Mouse (Mus musculus): Measurements from ENCODE around the gene Shpk.
A peak's percentile ranks its signal among the peaks of the same experiment; 100 is the strongest.

Gene Shpk

GRCm38 (mm10) chr11:73199230-73199712 is at the start of gene Shpk:
TSS of gene Shpk (plus strand) at chr11:73199460.
- peak; percentile 95 for DNase-seq (ENCODE audit: low read depth)

- DNase-seq (ENCODE audit: low read depth): no peak
Measured at GRCm38 (mm10) chr11:73155071-73155470, 44.2 kb upstream of the Shpk start.

- DNase-seq (ENCODE audit: low read depth): no peak
Measured at GRCm38 (mm10) chr11:73159957-73160810, 39.1 kb upstream of the Shpk start, which contains the start of gene P2rx5. TSS of gene P2rx5 (plus strand) at chr11:73160421.

GRCm38 (mm10) chr11:73160811-73161200 is 38.5 kb upstream of the Shpk start:
- DNase-seq (ENCODE audit: low read depth): no peak

- DNase-seq (ENCODE audit: low read depth): no peak
Measured at GRCm38 (mm10) chr11:73161616-73162015, 37.6 kb upstream of the Shpk start.

GRCm38 (mm10) chr11:73162284-73162683 is 37.0 kb upstream of the Shpk start:
- DNase-seq (ENCODE audit: low read depth): no peak

GRCm38 (mm10) chr11:73168071-73168470 is 31.2 kb upstream of the Shpk start:
- DNase-seq (ENCODE audit: low read depth): no peak

GRCm38 (mm10) chr11:73168576-73168975 is 30.7 kb upstream of the Shpk start:
- no peak for DNase-seq (ENCODE audit: low read depth)

GRCm38 (mm10) chr11:73169231-73169630 is 30.0 kb upstream of the Shpk start:
- DNase-seq (ENCODE audit: low read depth): peak; percentile 67

GRCm38 (mm10) chr11:73172186-73172585 is 27.1 kb upstream of the Shpk start:
- no peak for DNase-seq (ENCODE audit: low read depth)

GRCm38 (mm10) chr11:73175612-73176011 is 23.6 kb upstream of the Shpk start:
- no peak for DNase-seq (ENCODE audit: low read depth)

GRCm38 (mm10) chr11:73176186-73176585 is 23.1 kb upstream of the Shpk start:
- peak; percentile 13 for DNase-seq (ENCODE audit: low read depth)

- peak; percentile 96 for DNase-seq (ENCODE audit: low read depth)
Measured at GRCm38 (mm10) chr11:73176608-73177508, 22.4 kb upstream of the Shpk start, which contains the start of the genes Emc6 and Tax1bp3. TSS of gene Emc6 (minus strand) at chr11:73177037. TSS of gene Tax1bp3 (plus strand) at chr11:73177083.

GRCm38 (mm10) chr11:73177509-73177875 is 21.8 kb upstream of the Shpk start:
- DNase-seq (ENCODE audit: low read depth): no peak

- DNase-seq (ENCODE audit: low read depth): no peak
Measured at GRCm38 (mm10) chr11:73177895-73178294, 21.4 kb upstream of the Shpk start.

GRCm38 (mm10) chr11:73185872-73186615 is 13.2 kb upstream of the Shpk start:
- DNase-seq (ENCODE audit: low read depth): no peak

- no peak for DNase-seq (ENCODE audit: low read depth)
Measured at GRCm38 (mm10) chr11:73187231-73187630, 12.0 kb upstream of the Shpk start.

GRCm38 (mm10) chr11:73193047-73193446 is 6.2 kb upstream of the Shpk start:
- DNase-seq (ENCODE audit: low read depth): no peak

- no peak for DNase-seq (ENCODE audit: low read depth)
Measured at GRCm38 (mm10) chr11:73194444-73194843, 4.8 kb upstream of the Shpk start.

- no peak for DNase-seq (ENCODE audit: low read depth)
Measured at GRCm38 (mm10) chr11:73198190-73198589, 1.1 kb upstream of the Shpk start.

GRCm38 (mm10) chr11:73198603-73199229 is 544 bp upstream of the Shpk start, which contains the start of gene Ctns:
TSS of gene Ctns (minus strand) at chr11:73199042.
- peak; percentile 85 for DNase-seq (ENCODE audit: low read depth)

All from c-Kit-positive CD71-positive TER-119-negative erythroid progenitor cells, embryonic 14.5 days (primary cell).